Mouse (Mus musculus) cerebellum, adult 2 months (tissue): ENCODE results near the gene Twsg1. TPM values are rescaled to one million over a fixed set of nuclear protein-coding genes. Genes with fewer than 3 reads are reported as not detected.

Source experiments
- DNase-seq, 2 experiments: peaks; one replicate each; pipeline ENCODE4 v3.0.0; 2021
- H3K27ac ChIP-seq: fragments of 200-500 bp; 2 replicates; pipeline ENCODE4 v1.5.1; 2012; ENCODE audit warnings: low read length, control low read depth, inconsistent platforms; ENCODE audit not compliant: insufficient read depth
- H3K27me3 ChIP-seq: fragments of 200-500 bp; 2 replicates; pipeline ENCODE4 v1.6.1; 2012; ENCODE audit warnings: inconsistent platforms, mild to moderate bottlenecking, low read length, moderate library complexity; ENCODE audit not compliant: control insufficient read depth, insufficient read depth
- H3K4me1 ChIP-seq: fragments of 200-500 bp; 2 replicates; pipeline ENCODE4 v1.6.1; 2011; ENCODE audit warnings: low read length; ENCODE audit not compliant: control insufficient read depth, insufficient read depth
- H3K4me3 ChIP-seq: fragments of 200-500 bp; replicated peaks from 2 replicates; pipeline ENCODE3; 2011; ENCODE audit warnings: mild to moderate bottlenecking, low read depth, low read length, control low read depth; ENCODE audit not compliant: insufficient read depth
- CTCF ChIP-seq: fragments of 200-500 bp; IDR thresholded peaks from 2 replicates; pipeline ENCODE4 v1.5.1; 2011; ENCODE audit warnings: low read depth, mild to moderate bottlenecking, control low read depth, low read length, moderate library complexity, borderline replicate concordance; ENCODE audit not compliant: insufficient read depth
- POLR2A ChIP-seq: fragments of 200-500 bp; IDR thresholded peaks from 2 replicates; pipeline ENCODE4 v1.6.1; 2011; ENCODE audit warnings: low read length, control low read depth, borderline replicate concordance; ENCODE audit not compliant: insufficient read depth
- WGBS: fragments of 180-500 bp; shearing (Covaris S2); methylation state at CpG from one replicate; pipeline ENCODE4 v1.1.7; 2018; 5-methylcytosine and 5-hydroxymethylcytosine counted together
- polyA plus RNA-seq: library from polyadenylated mRNA; depleted of rRNA; stranded (reverse); fragments of >200 nt; gene quantifications from 2 replicates; pipeline ENCODE4 v1.2.3, GENCODE M21; 2012

Twsg1 gene
- polyA plus RNA-seq, 1 experiment, result 30.3 TPM

DNA sequence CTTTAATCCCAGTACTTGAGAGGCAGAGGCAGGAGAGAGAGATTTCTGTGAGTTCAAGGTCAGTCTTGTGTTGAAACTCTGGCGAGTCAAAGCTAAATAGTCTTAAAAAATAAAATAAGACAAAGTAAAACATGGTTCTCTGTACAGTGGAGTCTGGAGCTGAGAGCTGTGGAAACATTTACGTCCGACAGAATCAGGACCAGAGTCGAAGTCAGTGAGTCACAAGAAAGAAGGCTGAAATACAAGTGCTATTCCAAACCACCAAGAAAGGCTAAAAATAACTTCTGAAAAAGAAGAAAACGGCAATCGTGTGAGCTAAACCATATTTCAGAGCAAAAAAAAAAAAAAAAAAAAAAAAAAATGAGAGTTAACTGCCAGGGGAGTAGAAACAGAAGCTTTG, 48.7 kb downstream of the Twsg1 start:
- TF ChIP-seq CTCF (no peak), POLR2A (no peak)
- no peak for DNase-seq
- 92% methylated on average over 6 of the region's 6 CpGs for WGBS
- Histone ChIP-seq H3K4me1 (no peaks in the 10 kb centered on the region), H3K4me3 (no peak overlapping the region), H3K27ac (no peak overlapping the region), H3K27me3 (no peaks in the 10 kb centered on the region)

DNA sequence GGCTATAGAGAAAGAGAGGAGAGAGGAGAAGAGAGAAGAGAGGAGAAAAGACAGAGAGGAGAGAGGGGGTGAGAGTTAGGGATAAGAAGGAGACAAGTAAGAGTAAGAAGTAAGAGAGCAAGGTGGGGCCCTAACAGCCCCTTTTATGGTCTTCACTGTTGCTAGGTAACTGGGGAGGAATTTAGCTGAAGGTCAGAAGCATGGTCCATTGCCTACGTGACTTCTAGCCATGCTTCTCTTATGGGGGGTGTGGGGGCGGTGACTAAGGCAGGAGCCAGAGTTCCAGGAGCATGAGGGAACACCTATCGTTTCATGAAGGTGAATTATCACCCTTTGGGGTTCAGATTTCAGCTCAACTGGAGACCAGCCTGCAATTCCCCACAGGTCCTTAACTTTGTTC, 55.0 kb downstream of the Twsg1 start:
- TF ChIP-seq CTCF, result no peak
- TF ChIP-seq POLR2A, result no peak
- WGBS, result 82% methylated on average over 3 of the region's 3 CpGs

DNA sequence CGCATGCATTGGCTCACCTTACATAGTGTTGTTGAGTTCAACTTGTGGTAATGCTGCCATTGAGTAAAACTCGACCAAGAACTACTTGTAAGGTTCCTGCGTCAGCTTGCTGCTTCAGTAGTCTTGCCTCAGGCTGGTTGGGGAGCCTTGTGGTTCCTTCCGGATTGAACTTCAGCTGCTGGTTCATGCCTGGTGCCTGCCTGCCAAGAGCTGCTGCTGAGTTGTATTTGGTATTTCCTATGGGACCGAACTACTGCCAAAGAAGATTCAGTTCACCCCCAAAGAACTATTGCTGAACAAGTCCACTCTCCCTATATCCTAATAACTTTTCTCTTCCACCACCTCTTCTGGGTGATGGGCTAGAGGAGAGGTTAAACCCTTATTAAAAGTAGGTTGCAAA, 61.5 kb downstream of the Twsg1 start:
- no peaks in the 10 kb centered on the region for H3K27me3 ChIP-seq
- H3K4me3 ChIP-seq, result no peak overlapping the region
- 59% methylated on average over 5 of the region's 5 CpGs for WGBS
- H3K4me1 ChIP-seq, result no peaks in the 10 kb centered on the region; the same call in 1 of the 2 replicates
- TF ChIP-seq CTCF (no peak), POLR2A (no peak)
- DNase-seq, result no peak
- H3K27ac ChIP-seq, result no peak overlapping the region

More for the DNA sequence above, 55.0 kb downstream of the Twsg1 start:
- no peak overlapping the region for H3K4me3 ChIP-seq
- H3K4me1 ChIP-seq, result no peaks in the 10 kb centered on the region
- H3K27me3 ChIP-seq, result no peaks in the 10 kb centered on the region
- DNase-seq, result no peak
- no peak overlapping the region for H3K27ac ChIP-seq

DNA sequence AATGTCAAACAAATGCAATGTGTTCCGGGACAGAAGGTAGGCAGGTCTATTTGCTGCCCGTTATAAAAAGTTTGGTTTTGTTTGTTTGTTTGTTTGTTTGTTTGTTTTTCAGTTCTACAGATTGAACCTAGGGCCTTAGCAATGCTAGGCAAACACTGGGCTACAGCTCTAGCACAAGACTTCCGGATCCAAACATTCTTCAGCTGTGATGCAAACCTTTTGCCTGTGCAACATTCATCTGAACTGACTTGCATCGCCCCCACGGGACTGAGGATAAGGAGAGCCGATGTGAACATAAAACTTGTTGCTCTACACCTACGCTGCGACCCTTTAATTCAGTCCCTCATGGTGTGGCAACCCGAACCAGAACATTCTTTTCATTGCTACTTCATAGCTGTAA, 64.5 kb downstream of the Twsg1 start:
- Histone ChIP-seq H3K27ac (peak overlapping the region; percentile 94; the same call in 1 of the 2 replicates), H3K4me3 (peak overlapping the region; percentile 59), H3K4me1 (no peaks in the 10 kb centered on the region; the same call in 1 of the 2 replicates), H3K27me3 (no peaks in the 10 kb centered on the region)
- no peak for DNase-seq
- WGBS, result 62% methylated on average over 9 of the region's 9 CpGs
- no peak for TF ChIP-seq CTCF
- no peak for TF ChIP-seq POLR2A

DNA sequence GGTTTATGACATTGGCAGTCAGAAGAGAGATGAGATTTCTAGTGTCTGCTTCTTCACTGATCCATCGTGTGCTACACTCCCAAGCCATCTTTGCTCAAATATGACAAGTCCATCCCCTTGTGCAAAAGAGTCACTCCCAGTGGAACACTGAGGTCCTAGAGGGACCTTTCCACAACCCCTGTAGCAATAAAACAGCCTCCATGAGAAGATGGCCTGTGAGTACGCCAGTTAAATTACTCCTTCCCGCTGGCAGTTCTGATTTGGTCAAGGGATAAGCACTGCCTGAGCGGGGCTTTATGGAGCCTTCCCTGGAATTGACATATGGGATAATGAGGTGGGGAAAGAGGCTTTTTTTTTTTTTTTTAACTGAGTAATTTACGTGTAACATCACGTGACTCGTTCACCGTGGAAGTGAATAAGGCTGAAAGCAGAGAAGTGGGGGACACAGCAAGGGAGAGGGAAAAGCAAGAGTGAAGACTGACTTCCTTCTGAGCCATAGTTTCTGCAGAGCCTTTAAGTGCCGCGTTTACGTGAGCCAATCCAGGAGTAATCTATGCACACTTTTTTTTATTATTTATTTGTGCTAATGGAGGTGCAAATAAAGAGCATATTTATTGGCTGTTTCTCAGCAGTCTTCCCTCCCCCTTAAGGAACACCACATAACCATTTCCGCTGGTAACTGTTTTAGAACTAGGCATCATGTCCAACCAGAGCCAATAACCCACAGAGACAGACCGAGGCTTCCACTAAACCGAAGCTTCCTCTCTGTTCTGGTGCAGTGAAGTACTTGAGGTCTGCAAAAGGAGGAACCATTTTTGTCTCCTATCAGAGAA, 65.1 kb downstream of the Twsg1 start, which contains the start of gene Ralbp1:
Gene Ralbp1 (minus strand): TSS at position 102 of the 833 bp plus-strand sequence.
- no peaks in the 10 kb centered on the region for H3K27me3 ChIP-seq
- peak; percentile 59 to 66 for DNase-seq
- H3K4me3 ChIP-seq, result peak within 1 kb of the TSS; percentile 68
- H3K27ac ChIP-seq, result peak within 1 kb of the TSS; percentile 94
- H3K4me1 ChIP-seq, result no peaks in the 10 kb centered on the region; the same call in 1 of the 2 replicates
- no peak for TF ChIP-seq CTCF
- peak; percentile 51; the same call in 1 of the 2 replicates for TF ChIP-seq POLR2A
- WGBS, result under 1% methylated on average over 14 of the region's 14 CpGs

DNA sequence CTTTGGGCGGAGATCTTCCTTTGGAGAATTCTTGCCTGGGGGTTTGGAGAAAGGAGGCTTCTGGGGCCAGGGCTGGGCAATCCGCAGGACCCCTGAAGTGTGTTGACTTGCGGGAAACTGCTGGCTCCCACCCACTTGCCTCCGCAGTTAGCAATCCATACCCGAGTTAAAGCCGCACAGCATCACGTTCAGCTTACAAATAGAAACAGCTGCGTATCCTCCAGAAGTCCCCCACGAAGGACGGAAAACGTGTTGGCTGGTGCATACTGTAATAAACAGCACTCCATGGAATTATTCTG, 65.7 kb downstream of the Twsg1 start:
- no peaks in the 10 kb centered on the region; the same call in 1 of the 2 replicates for H3K4me1 ChIP-seq
- DNase-seq, result no peak
- H3K27me3 ChIP-seq, result no peaks in the 10 kb centered on the region
- H3K27ac ChIP-seq, result peak overlapping the region; percentile 94
- TF ChIP-seq POLR2A, result no peak
- 1% methylated on average over 11 of the region's 11 CpGs for WGBS
- peak overlapping the region; percentile 59 for H3K4me3 ChIP-seq

DNA sequence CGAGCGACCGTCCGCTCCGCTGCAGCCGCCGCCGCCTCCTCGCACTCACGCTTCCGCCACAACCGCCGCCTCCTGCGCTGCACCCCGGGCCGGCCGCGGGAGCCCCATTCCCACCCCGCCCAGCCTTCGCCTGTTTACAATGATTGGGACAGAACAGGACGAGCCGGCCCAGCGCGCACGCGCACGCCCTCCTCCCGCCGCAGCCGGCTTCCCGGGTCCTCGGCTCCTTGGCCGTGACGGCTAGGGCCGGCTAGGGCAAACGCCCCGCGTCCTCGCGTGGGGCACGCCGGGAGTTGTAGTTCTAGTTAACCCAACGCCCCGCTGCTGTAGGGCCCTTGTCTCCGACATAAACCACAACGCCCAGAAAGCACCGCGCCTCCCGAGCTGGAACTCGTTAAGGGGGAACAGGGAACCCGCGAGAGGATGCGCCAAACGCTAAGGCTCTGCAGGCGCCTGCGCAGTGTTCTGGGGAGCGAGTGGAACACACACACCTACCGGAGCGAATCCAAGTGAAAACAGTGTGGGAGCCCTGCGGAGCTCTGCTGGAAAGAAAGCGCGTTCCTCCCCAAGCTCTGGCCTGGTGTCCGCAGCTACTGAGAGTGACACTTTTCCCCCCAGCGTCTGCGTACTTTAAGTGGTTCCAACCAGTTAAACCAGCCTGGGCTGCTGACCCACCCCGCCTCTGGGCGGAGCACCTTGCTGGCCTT, 66.2 kb downstream of the Twsg1 start:
- peak overlapping the region; percentile 94 for H3K27ac ChIP-seq
- no peaks in the 10 kb centered on the region; the same call in 1 of the 2 replicates for H3K4me1 ChIP-seq
- H3K4me3 ChIP-seq, result peak overlapping the region; percentile 68
- WGBS, result under 1% methylated on average over 65 of the region's 67 CpGs
- peak; percentile 100 for DNase-seq
- no peaks in the 10 kb centered on the region for H3K27me3 ChIP-seq
- TF ChIP-seq POLR2A (peak; percentile 90; the same call in 1 of the 2 replicates), CTCF (no peak)
